Mouse (Mus musculus): ENCODE measurements around the gene Olfr259.

Gene Olfr259

GRCm38 (mm10) chr2:87114467-87114866 lies at the start of gene Olfr259:
Gene Olfr259 (minus strand): TSS chr2:87114567.
- DNase-seq (ENCODE audit: low spot score in 2 of 2) = no peak

DNA sequence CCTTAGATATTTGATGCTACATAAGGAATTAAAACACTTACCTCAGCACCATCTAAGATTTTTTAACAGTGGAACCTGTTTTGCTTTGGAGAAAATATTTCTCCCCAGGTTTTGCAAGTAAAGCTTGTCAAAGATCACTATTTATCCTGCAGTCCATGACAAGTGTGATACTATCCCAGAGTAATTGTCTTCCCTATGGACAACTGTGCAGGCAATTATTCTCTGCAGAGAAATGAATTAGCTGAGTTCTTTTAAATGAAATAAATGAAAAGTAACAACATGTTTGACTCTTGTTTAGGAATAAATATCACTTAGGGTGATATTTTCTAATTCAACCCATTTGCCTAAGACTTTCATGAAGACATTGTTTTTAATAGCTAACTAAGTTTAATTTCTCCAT lies 38.2 kb upstream of the Olfr259 start, which contains the start of gene Olfr1111:
Olfr1111 (minus strand) TSS at position 101 of the 400 bp plus-strand sequence.
- no peak for DNase-seq (ENCODE audit: low spot score in 2 of 2)

DNA sequence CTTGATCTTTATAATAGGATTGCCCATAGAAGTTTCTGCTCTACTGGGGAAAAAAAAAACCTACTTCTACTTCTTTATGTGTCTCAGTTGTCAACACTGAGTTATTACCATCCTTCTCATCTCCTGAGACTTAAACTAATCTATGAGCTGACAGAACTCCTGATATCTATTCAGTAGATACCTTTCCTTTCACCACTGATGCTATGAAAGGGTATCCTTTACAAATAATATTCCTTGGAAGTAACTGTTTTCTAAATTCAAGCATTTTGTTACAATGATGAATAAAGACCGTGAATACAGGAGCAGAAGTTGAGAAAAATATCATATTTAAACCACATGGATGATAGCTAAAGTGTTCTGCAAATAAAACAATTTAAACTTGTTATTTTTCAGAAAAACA lies 25.8 kb upstream of the Olfr259 start, which contains the start of gene Olfr1110:
Olfr1110 (minus strand) TSS at position 101 of the 400 bp plus-strand sequence.
- DNase-seq (ENCODE audit: low spot score in 2 of 2) = no peak

GRCm38 (mm10) chr2:87095908-87096307 lies 18.5 kb downstream of the Olfr259 start, which contains the start of gene Olfr1109:
Gene Olfr1109 (minus strand): TSS chr2:87096008.
- DNase-seq (ENCODE audit: low spot score in 2 of 2) = no peak

DNA sequence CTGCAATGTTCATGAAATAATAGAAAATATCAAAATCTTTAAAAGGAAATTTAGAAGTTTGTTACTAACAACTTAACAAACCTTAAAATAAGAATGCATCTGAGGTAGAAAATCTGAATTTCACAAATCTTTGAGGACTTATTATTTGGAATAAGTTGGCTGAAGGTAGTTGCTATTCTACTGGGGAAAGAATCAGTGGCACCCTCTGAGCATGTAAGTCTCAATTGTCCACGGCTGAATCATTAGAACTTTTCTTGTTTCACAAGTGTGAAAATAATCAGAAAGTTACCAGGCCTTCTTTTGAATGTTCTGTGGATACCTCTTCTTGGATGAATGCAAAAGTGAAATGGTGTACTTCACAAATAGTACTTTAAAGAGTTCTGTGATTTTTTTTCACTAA lies 38.6 kb downstream of the Olfr259 start, which contains the start of gene Olfr1107:
Olfr1107 (minus strand) TSS at position 101 of the 400 bp plus-strand sequence.
- no peak for DNase-seq (ENCODE audit: low spot score in 2 of 2)

Measured in left cerebral cortex, adult 9 months (tissue).